Mouse (Mus musculus) stomach, postnatal 0 days (tissue): ENCODE measurements around the gene Sema4g.
A peak's percentile ranks its signal among the peaks of the same experiment; 100 is the strongest.

ENCODE experiments used
- CTCF ChIP-seq: IDR thresholded peaks from 2 replicates; pipeline ENCODE4 v1.5.1; 2016; ENCODE audit warnings: antibody characterized with exemption, low read depth, mild to moderate bottlenecking, moderate library complexity
- EP300 ChIP-seq: optimal IDR thresholded peaks from 2 replicates; pipeline ENCODE3; 2016; ENCODE audit warnings: antibody characterized with exemption

DNA sequence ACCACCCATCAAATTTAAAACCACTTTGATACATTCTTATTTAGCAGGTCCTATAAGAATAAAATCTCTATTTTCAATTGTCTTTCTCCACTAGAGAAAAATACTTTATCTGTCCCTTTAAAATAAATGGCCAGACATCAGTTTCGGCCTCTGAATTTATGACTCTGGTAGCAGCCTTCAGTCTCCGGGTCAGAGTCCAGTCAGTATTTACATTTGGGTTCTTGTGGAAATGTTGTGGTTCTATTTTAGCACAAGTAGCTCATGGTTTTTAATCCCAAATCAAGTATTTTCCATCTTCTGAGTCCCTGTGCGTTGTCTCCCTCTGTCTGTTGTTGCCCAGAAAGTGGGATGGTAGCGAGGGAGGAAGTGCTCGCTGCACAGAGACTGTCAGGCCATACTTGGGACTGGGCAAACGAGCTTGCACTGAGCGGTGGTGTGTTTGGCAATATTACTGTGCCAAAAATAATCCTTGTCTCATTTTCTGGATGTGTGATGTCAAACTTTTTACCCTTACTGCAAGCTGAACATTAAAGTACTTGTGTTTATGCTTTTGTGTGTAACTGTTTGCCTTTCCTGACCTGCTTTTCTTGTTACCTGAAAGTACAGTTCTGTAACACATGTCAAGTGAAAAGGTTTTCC, 6.3 kb upstream of the Sema4g start:
- TF ChIP-seq CTCF, result 0 out of 2 replicates have a peak, but pooled peaks have one; percentile 5
- no peak for TF ChIP-seq EP300
